Mouse (Mus musculus): ENCODE data around the gene Olfr285. TPM values are rescaled to one million over a fixed set of nuclear protein-coding genes. Genes with fewer than 3 reads are reported as not detected.

Gene Olfr285
- not detected in 2 replicates for polyA plus RNA-seq (2012; ENCODE audit: insufficient read depth, insufficient read length, low replicate concordance, missing spikeins)

GRCm38 (mm10) chr15:98317177-98317724 is at the start of gene Olfr285:
Gene Olfr285, minus strand, starts transcription at chr15:98317353.
- 92% methylated on average over 5 of the region's 5 CpGs for WGBS
- H3K4me1 ChIP-seq (ENCODE audit: control insufficient read depth, insufficient read depth, low read length) = no peaks in the 10 kb centered on the region
- TF ChIP-seq POLR2A (IDR thresholded peaks at IDR 0.05; ENCODE audit: insufficient read depth, low read depth, low read length) (no peak), CTCF (IDR thresholded peaks at IDR 0.05; ENCODE audit: insufficient read depth, low read depth, low read length) (no peak)

GRCm38 (mm10) chr15:98340887-98341286 is 23.7 kb upstream of the Olfr285 start, which contains the start of gene Olfr284:
Gene Olfr284, minus strand, starts transcription at chr15:98340987.
- no peak for TF ChIP-seq CTCF (IDR thresholded peaks at IDR 0.05; ENCODE audit: insufficient read depth, low read depth, low read length)
- Histone ChIP-seq H3K4me1 (ENCODE audit: control insufficient read depth, insufficient read depth, low read length) (no peaks in the 10 kb centered on the region), H3K4me3 (ENCODE audit: insufficient read depth, low read depth, low read length) (no peak within 1 kb of the TSS), H3K27ac (ENCODE audit: insufficient read depth, low read depth, low read length) (no peak within 1 kb of the TSS)
- WGBS = 87% methylated on average over 8 of the region's 8 CpGs

More at GRCm38 (mm10) chr15:98317177-98317724, at the start of gene Olfr285:
- Histone ChIP-seq H3K27ac (ENCODE audit: insufficient read depth, low read depth, low read length) (no peak within 1 kb of the TSS), H3K4me3 (ENCODE audit: insufficient read depth, low read depth, low read length) (no peak within 1 kb of the TSS)

- 53% methylated on average over 6 of the region's 6 CpGs for WGBS
- Histone ChIP-seq H3K27ac (ENCODE audit: insufficient read depth, low read depth, low read length) (no peak overlapping the region), H3K4me3 (ENCODE audit: insufficient read depth, low read depth, low read length) (no peak overlapping the region)
Measured at GRCm38 (mm10) chr15:98315703-98316102, 1.4 kb downstream of the Olfr285 start.

GRCm38 (mm10) chr15:98295628-98296551 is 21.3 kb downstream of the Olfr285 start, which contains the start of gene Zfp641:
Gene Zfp641, minus strand, starts transcription at chr15:98296161.
- Histone ChIP-seq H3K4me1 (ENCODE audit: control insufficient read depth, insufficient read depth, low read length) (peaks cover 5% of the 10 kb centered on the region; the same call in 1 of the 2 replicates), H3K4me3 (ENCODE audit: insufficient read depth, low read depth, low read length) (peak within 1 kb of the TSS; percentile 70), H3K27ac (ENCODE audit: insufficient read depth, low read depth, low read length) (no peak within 1 kb of the TSS)
- 1% methylated on average over 60 of the region's 60 CpGs for WGBS
- TF ChIP-seq CTCF (IDR thresholded peaks at IDR 0.05; ENCODE audit: insufficient read depth, low read depth, low read length) = no peak
- peak; percentile 58 for TF ChIP-seq POLR2A (IDR thresholded peaks at IDR 0.05; ENCODE audit: insufficient read depth, low read depth, low read length)

More at GRCm38 (mm10) chr15:98315703-98316102, 1.4 kb downstream of the Olfr285 start:
- no peaks in the 10 kb centered on the region for H3K4me1 ChIP-seq (ENCODE audit: control insufficient read depth, insufficient read depth, low read length)
- TF ChIP-seq POLR2A (IDR thresholded peaks at IDR 0.05; ENCODE audit: insufficient read depth, low read depth, low read length) = no peak
- TF ChIP-seq CTCF (IDR thresholded peaks at IDR 0.05; ENCODE audit: insufficient read depth, low read depth, low read length) = no peak

- TF ChIP-seq POLR2A (IDR thresholded peaks at IDR 0.05; ENCODE audit: insufficient read depth, low read depth, low read length) (no peak), CTCF (IDR thresholded peaks at IDR 0.05; ENCODE audit: insufficient read depth, low read depth, low read length) (no peak)
- Histone ChIP-seq H3K4me3 (ENCODE audit: insufficient read depth, low read depth, low read length) (no peak overlapping the region), H3K27ac (ENCODE audit: insufficient read depth, low read depth, low read length) (no peak overlapping the region), H3K4me1 (ENCODE audit: control insufficient read depth, insufficient read depth, low read length) (peaks cover 5% of the 10 kb centered on the region; the same call in 1 of the 2 replicates)
- 91% methylated on average over 8 of the region's 8 CpGs for WGBS
Measured at GRCm38 (mm10) chr15:98293651-98294050, 23.5 kb downstream of the Olfr285 start.

- no peak overlapping the region for H3K4me3 ChIP-seq (ENCODE audit: insufficient read depth, low read depth, low read length)
- no peak overlapping the region for H3K27ac ChIP-seq (ENCODE audit: insufficient read depth, low read depth, low read length)
- TF ChIP-seq POLR2A (IDR thresholded peaks at IDR 0.05; ENCODE audit: insufficient read depth, low read depth, low read length) = no peak
- no peak for TF ChIP-seq CTCF (IDR thresholded peaks at IDR 0.05; ENCODE audit: insufficient read depth, low read depth, low read length)
- peaks cover 13% of the 10 kb centered on the region; the same call in 1 of the 2 replicates for H3K4me1 ChIP-seq (ENCODE audit: control insufficient read depth, insufficient read depth, low read length)
- WGBS = 79% methylated on average over 12 of the region's 12 CpGs
Measured at GRCm38 (mm10) chr15:98288566-98288965, 28.6 kb downstream of the Olfr285 start.

GRCm38 (mm10) chr15:98286418-98286817 is 30.7 kb downstream of the Olfr285 start:
- no peak overlapping the region for H3K27ac ChIP-seq (ENCODE audit: insufficient read depth, low read depth, low read length)
- 33% methylated on average over 7 of the region's 7 CpGs for WGBS
- peaks cover 13% of the 10 kb centered on the region; the same call in 1 of the 2 replicates for H3K4me1 ChIP-seq (ENCODE audit: control insufficient read depth, insufficient read depth, low read length)
- no peak for TF ChIP-seq POLR2A (IDR thresholded peaks at IDR 0.05; ENCODE audit: insufficient read depth, low read depth, low read length)
- no peak for TF ChIP-seq CTCF (IDR thresholded peaks at IDR 0.05; ENCODE audit: insufficient read depth, low read depth, low read length)
- no peak overlapping the region for H3K4me3 ChIP-seq (ENCODE audit: insufficient read depth, low read depth, low read length)

Other genes with a start within 250 kb of the Olfr285 start
- gene Pfkm, start 224.8 kb downstream of the Olfr285 start, polyA plus RNA-seq (2012; ENCODE audit: insufficient read depth, insufficient read length, low replicate concordance, missing spikeins) = 219 TPM in 1 of 2 replicates, not detected in the other
- not detected in 2 replicates for gene Senp1, start 223.6 kb downstream of the Olfr285 start, polyA plus RNA-seq (2012; ENCODE audit: insufficient read depth, insufficient read length, low replicate concordance, missing spikeins)
- not detected in 2 replicates for gene Asb8, start 151.7 kb downstream of the Olfr285 start, polyA plus RNA-seq (2012; ENCODE audit: insufficient read depth, insufficient read length, low replicate concordance, missing spikeins)
- gene Ccdc184, start 150.2 kb downstream of the Olfr285 start, polyA plus RNA-seq (2012; ENCODE audit: insufficient read depth, insufficient read length, low replicate concordance, missing spikeins) = not detected in 2 replicates
- not detected in 2 replicates for gene Olfr288, start 121.8 kb downstream of the Olfr285 start, polyA plus RNA-seq (2012; ENCODE audit: insufficient read depth, insufficient read length, low replicate concordance, missing spikeins)
- gene Gm44579, start 96.4 kb downstream of the Olfr285 start, polyA plus RNA-seq (2012; ENCODE audit: insufficient read depth, insufficient read length, low replicate concordance, missing spikeins) = not detected in 2 replicates
- not detected in 2 replicates for gene Olfr287, start 96.3 kb downstream of the Olfr285 start, polyA plus RNA-seq (2012; ENCODE audit: insufficient read depth, insufficient read length, low replicate concordance, missing spikeins)
- not detected in 2 replicates for gene Olfr286, start 82.9 kb downstream of the Olfr285 start, polyA plus RNA-seq (2012; ENCODE audit: insufficient read depth, insufficient read length, low replicate concordance, missing spikeins)
- not detected in 2 replicates for gene H1fnt, start 60.1 kb downstream of the Olfr285 start, polyA plus RNA-seq (2012; ENCODE audit: insufficient read depth, insufficient read length, low replicate concordance, missing spikeins)
- not detected in 2 replicates for gene Zfp641, start 21.2 kb downstream of the Olfr285 start, polyA plus RNA-seq (2012; ENCODE audit: insufficient read depth, insufficient read length, low replicate concordance, missing spikeins)
- not detected in 2 replicates for gene Olfr284, start 23.6 kb upstream of the Olfr285 start, polyA plus RNA-seq (2012; ENCODE audit: insufficient read depth, insufficient read length, low replicate concordance, missing spikeins)
- not detected in 2 replicates for gene Olfr283, start 63.6 kb upstream of the Olfr285 start, polyA plus RNA-seq (2012; ENCODE audit: insufficient read depth, insufficient read length, low replicate concordance, missing spikeins)
- not detected in 2 replicates for gene Olfr282, start 113.9 kb upstream of the Olfr285 start, polyA plus RNA-seq (2012; ENCODE audit: insufficient read depth, insufficient read length, low replicate concordance, missing spikeins)
- not detected in 2 replicates for gene Olfr281, start 135.2 kb upstream of the Olfr285 start, polyA plus RNA-seq (2012; ENCODE audit: insufficient read depth, insufficient read length, low replicate concordance, missing spikeins)
- not detected in 2 replicates for gene OR5BS1P, start 152.5 kb upstream of the Olfr285 start, polyA plus RNA-seq (2012; ENCODE audit: insufficient read depth, insufficient read length, low replicate concordance, missing spikeins)
- gene Lalba, start 165.4 kb upstream of the Olfr285 start, polyA plus RNA-seq (2012; ENCODE audit: insufficient read depth, insufficient read length, low replicate concordance, missing spikeins) = not detected in 2 replicates
- gene Olfr279, start 175.0 kb upstream of the Olfr285 start, polyA plus RNA-seq (2012; ENCODE audit: insufficient read depth, insufficient read length, low replicate concordance, missing spikeins) = 143 TPM in 1 of 2 replicates, not detected in the other
- gene Kansl2, start 216.9 kb upstream of the Olfr285 start, polyA plus RNA-seq (2012; ENCODE audit: insufficient read depth, insufficient read length, low replicate concordance, missing spikeins) = not detected in 2 replicates

Data from olfactory bulb, adult 2 months (tissue).